20 mouse cellular contexts compared by ENCODE assay signal in the genomic region with DNA sequence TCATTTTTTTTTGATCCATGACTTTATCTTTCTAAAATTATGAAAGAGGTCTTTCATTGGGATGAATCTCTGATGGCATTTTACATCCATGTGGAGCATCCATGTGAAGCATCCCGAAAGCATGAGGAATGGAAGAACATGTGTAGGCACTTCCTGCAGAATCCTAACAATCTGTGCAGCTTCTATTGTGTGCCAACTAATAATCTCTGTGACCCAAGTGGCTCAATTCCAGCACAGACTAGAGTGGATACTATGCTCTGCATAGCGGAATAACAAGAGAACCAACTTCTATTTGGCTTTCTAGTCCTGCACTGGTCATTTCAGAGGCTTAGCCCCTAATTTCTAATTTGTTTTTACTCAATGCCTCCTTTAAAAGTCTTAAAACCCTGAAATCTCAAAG.
DNase-seq lines count a peak whose midpoint lies in the region; ATAC-seq and TF ChIP-seq lines count a peak whose summit lies in the region.
"Had no signal": no experiment of that assay in that cellular context is flagged by ENCODE, and none has a peak within 500 bp of the region (broad histone marks: within the 10 kb centered on the region; RNA-seq: fewer than 3 reads in every experiment).

No protein-coding gene starts in this region.

- no peak overlapping the region for H3K4me2 ChIP-seq in hindbrain, postnatal 0 days (ENCODE audit: low read depth, low read length)
- no peak overlapping the region for H3K4me2 ChIP-seq in hindbrain, embryonic 12.5 days (replicated peaks)
- H3K4me2 ChIP-seq: forebrain, embryonic 15.5 days; heart, embryonic 12.5 days; heart, embryonic 15.5 days; hindbrain, embryonic 14.5 days had no signal

- no peak for ATAC-seq in hindbrain, postnatal 0 days
- no peak for ATAC-seq in hindbrain, embryonic 12.5 days (ENCODE audit: low FRiP score)
- ATAC-seq: forebrain, embryonic 15.5 days; intestine, postnatal 0 days had no signal

- no peaks in the 10 kb centered on the region for H3K27me3 ChIP-seq in hindbrain, postnatal 0 days (ENCODE audit: insufficient read depth, low read length)
- H3K27me3 ChIP-seq in hindbrain, embryonic 12.5 days = no peaks in the 10 kb centered on the region
- H3K27me3 ChIP-seq: CH12.LX; forebrain, embryonic 15.5 days; heart, embryonic 12.5 days; heart, embryonic 15.5 days had no signal

- H3K27ac ChIP-seq in hindbrain, postnatal 0 days = no peak overlapping the region
- H3K27ac ChIP-seq in hindbrain, embryonic 12.5 days = no peak overlapping the region
- H3K27ac ChIP-seq: forebrain, embryonic 10.5 days; forebrain, embryonic 15.5 days; heart, embryonic 15.5 days; hindbrain, embryonic 10.5 days; hindbrain, embryonic 14.5 days had no signal

- H3K9ac ChIP-seq in hindbrain, postnatal 0 days (replicated peaks; ENCODE audit: low read length) = no peak overlapping the region
- H3K9ac ChIP-seq in hindbrain, embryonic 12.5 days = no peak overlapping the region
- H3K9ac ChIP-seq: forebrain, embryonic 15.5 days; heart, embryonic 12.5 days; heart, embryonic 15.5 days; hindbrain, embryonic 14.5 days had no signal

- H3K4me3 ChIP-seq in hindbrain, postnatal 0 days (ENCODE audit: low read length) = no peak overlapping the region
- H3K4me3 ChIP-seq in hindbrain, embryonic 12.5 days = no peak overlapping the region
- H3K4me3 ChIP-seq: forebrain, embryonic 10.5 days; forebrain, embryonic 15.5 days; heart, embryonic 12.5 days; heart, embryonic 15.5 days; hindbrain, embryonic 10.5 days had no signal

- TF ChIP-seq CTCF in hindbrain, postnatal 0 days (IDR thresholded peaks at IDR 0.05; ENCODE audit: low read depth) = no peak

- WGBS in hindbrain, postnatal 0 days = 65% methylated on average over 2 of the region's 2 CpGs
- WGBS in hindbrain, embryonic 12.5 days = 88% methylated on average over 2 of the region's 2 CpGs

- no peaks in the 10 kb centered on the region for H3K4me1 ChIP-seq in hindbrain, postnatal 0 days (ENCODE audit: insufficient read depth, low read length)
- no peaks in the 10 kb centered on the region for H3K4me1 ChIP-seq in hindbrain, embryonic 12.5 days
- H3K4me1 ChIP-seq: forebrain, embryonic 10.5 days; heart, embryonic 12.5 days; heart, embryonic 15.5 days; hindbrain, embryonic 10.5 days had no signal

- no peaks in the 10 kb centered on the region for H3K9me3 ChIP-seq in hindbrain, postnatal 0 days (ENCODE audit: low read length)
- no peaks in the 10 kb centered on the region for H3K9me3 ChIP-seq in hindbrain, embryonic 12.5 days (replicated peaks)
- H3K9me3 ChIP-seq: forebrain, embryonic 10.5 days; forebrain, embryonic 15.5 days; G1E; heart, embryonic 12.5 days; heart, embryonic 15.5 days; hindbrain, embryonic 10.5 days had no signal

- H3K36me3 ChIP-seq in hindbrain, postnatal 0 days (ENCODE audit: insufficient read depth, low read length) = no peaks in the 10 kb centered on the region
- H3K36me3 ChIP-seq in hindbrain, embryonic 12.5 days = no peaks in the 10 kb centered on the region
- H3K36me3 ChIP-seq: forebrain, embryonic 10.5 days; forebrain, embryonic 15.5 days; G1E; heart, embryonic 12.5 days; heart, embryonic 15.5 days; hindbrain, embryonic 10.5 days had no signal

- peak; percentile 36 to 43 for DNase-seq in cerebellum, postnatal 10 days
- no peak for DNase-seq in cerebellum, adult 11 months
- peak; percentile 6 for DNase-seq in hindbrain, postnatal 0 days (ENCODE audit: low spot score)
- peak; percentile 72 for DNase-seq in Muller cell, postnatal 12 days (ENCODE audit: inconsistent ontology term)
- DNase-seq in B cell, adult 2 months = no peak
- DNase-seq: adrenal gland, postnatal 14 days; cerebellum, adult 2 months; cerebellum, adult 9-11 months; gastrocnemius, postnatal 25 days; heart, postnatal 36 days had no signal

Comparison
In these comparisons a context has a peak if more than half of its experiments do, and no peak if none do; other contexts are left out.
1. DNase-seq: peak in cerebellum, postnatal 10 days (2 of 2), hindbrain, postnatal 0 days (single experiment) and Muller cell, postnatal 12 days (single experiment); none in cerebellum, adult 11 months (single experiment) and B cell, adult 2 months (0 of 2).